In the genomic region with DNA sequence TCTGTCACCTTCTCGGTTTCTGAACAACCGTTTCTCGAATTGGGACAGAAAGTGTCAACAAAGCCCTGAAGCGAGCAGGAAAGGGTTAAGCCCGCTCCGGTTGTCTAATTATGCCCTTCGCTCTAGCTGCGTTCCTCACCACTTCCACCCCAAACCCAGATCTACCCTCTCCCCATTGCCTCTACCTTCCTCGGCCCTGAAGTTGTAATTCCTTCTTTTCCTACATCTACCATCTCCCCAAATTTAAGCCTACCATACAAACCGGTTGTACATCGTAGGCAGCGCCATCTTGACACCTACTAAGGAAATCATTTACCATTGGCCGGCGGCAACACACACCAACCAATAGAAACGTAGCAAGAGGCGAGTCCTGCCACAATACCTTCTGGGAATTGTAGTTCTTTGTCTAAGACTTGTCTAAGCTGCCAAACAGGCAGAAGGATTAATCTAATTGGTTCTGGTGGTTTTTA, we compare ENCODE assay signal across 8 mouse cellular contexts. TPM values are rescaled to one million over a fixed set of nuclear protein-coding genes. Genes with fewer than 3 reads are reported as not detected.
A peak's percentile ranks its signal among the peaks of the same experiment; 100 is the strongest.
DNase-seq lines count a peak whose midpoint lies in the region; ATAC-seq and TF ChIP-seq lines count a peak whose summit lies in the region.

A gene (minus strand): TSS at position 317 of the 470 bp plus-strand sequence.

- WGBS in embryonic facial prominence, embryonic 10.5 days = 0% methylated on average over 16 of the region's 16 CpGs
- under 1% methylated on average over 16 of the region's 16 CpGs for WGBS in intestine, postnatal 0 days
- WGBS in midbrain, embryonic 12.5 days = 0% methylated on average over 16 of the region's 16 CpGs

- H3K27ac ChIP-seq in embryonic facial prominence, embryonic 10.5 days (replicated peaks) = peak within 1 kb of the TSS; percentile 87
- 0 out of 2 replicates have a peak within 1 kb of the TSS, but pooled peaks have one; percentile 11 for H3K27ac ChIP-seq in intestine, postnatal 0 days (ENCODE audit: low read depth, low read length)
- H3K27ac ChIP-seq in midbrain, embryonic 12.5 days (replicated peaks) = peak within 1 kb of the TSS; percentile 66

- TF ChIP-seq CTCF in intestine, postnatal 0 days (IDR thresholded peaks at IDR 0.05; ENCODE audit: low read depth) = no peak

- H3K9ac ChIP-seq in intestine, postnatal 0 days (ENCODE audit: low read depth, low read length) = peak within 1 kb of the TSS; percentile 63
- H3K9ac ChIP-seq in midbrain, embryonic 12.5 days (replicated peaks) = peak within 1 kb of the TSS; percentile 57

- intact Hi-C loops in left cerebral cortex, postnatal 4 days (cut with DNase I) = no loop called here

- no peaks in the 10 kb centered on the region for H3K27me3 ChIP-seq in embryonic facial prominence, embryonic 10.5 days (replicated peaks; ENCODE audit: low read depth, poor library complexity, severe bottlenecking)
- no peaks in the 10 kb centered on the region for H3K27me3 ChIP-seq in intestine, postnatal 0 days (replicated peaks; ENCODE audit: control insufficient read depth, insufficient read depth, low read length)
- peaks cover 3% of the 10 kb centered on the region for H3K27me3 ChIP-seq in midbrain, embryonic 12.5 days

- peaks cover 3% of the 10 kb centered on the region; the same call in 1 of the 2 replicates for H3K9me3 ChIP-seq in embryonic facial prominence, embryonic 10.5 days
- H3K9me3 ChIP-seq in intestine, postnatal 0 days (ENCODE audit: control insufficient read depth) = no peaks in the 10 kb centered on the region
- no peaks in the 10 kb centered on the region for H3K9me3 ChIP-seq in midbrain, embryonic 12.5 days

- H3K4me1 ChIP-seq in embryonic facial prominence, embryonic 10.5 days = peaks cover 11% of the 10 kb centered on the region
- H3K4me1 ChIP-seq in intestine, postnatal 0 days (replicated peaks; ENCODE audit: control insufficient read depth, insufficient read depth, low read length) = peaks cover 4% of the 10 kb centered on the region
- peaks cover 7% of the 10 kb centered on the region; the same call in 1 of the 2 replicates for H3K4me1 ChIP-seq in midbrain, embryonic 12.5 days

- H3K4me3 ChIP-seq in embryonic facial prominence, embryonic 10.5 days = peak within 1 kb of the TSS; percentile 79
- H3K4me3 ChIP-seq in intestine, postnatal 0 days (ENCODE audit: low read depth, low read length) = peak within 1 kb of the TSS; percentile 64
- H3K4me3 ChIP-seq in midbrain, embryonic 12.5 days = peak within 1 kb of the TSS; percentile 65

- H3K4me2 ChIP-seq in intestine, postnatal 0 days (replicated peaks; ENCODE audit: low read depth) = peak within 1 kb of the TSS; percentile 72
- peak within 1 kb of the TSS; percentile 65 for H3K4me2 ChIP-seq in midbrain, embryonic 12.5 days (replicated peaks)

- peak; percentile 85 for ATAC-seq in intestine, postnatal 0 days
- peak; percentile 92 for ATAC-seq in midbrain, embryonic 12.5 days (ENCODE audit: low FRiP score, low read depth)

- peak; percentile 52 to 86 for DNase-seq in urinary bladder, adult 18-20 months (ENCODE audit: low spot score in 2 of 2)
- no peak for DNase-seq in urinary bladder, postnatal 10 days (ENCODE audit: low spot score)
- peak; percentile 88 for DNase-seq in embryonic facial prominence, embryonic 10.5 days (ENCODE audit: low spot score)
- no peak for DNase-seq in gonadal fat pad, adult 2 months (ENCODE audit: low read depth)
- DNase-seq in left cerebral cortex, postnatal 4 days = peak; percentile 86
- DNase-seq in spleen, postnatal 10 days (ENCODE audit: low spot score in 2 of 2) = peak; percentile 67 to 84

- H3K36me3 ChIP-seq in embryonic facial prominence, embryonic 10.5 days (replicated peaks) = peaks cover 37% of the 10 kb centered on the region
- H3K36me3 ChIP-seq in intestine, postnatal 0 days (ENCODE audit: control insufficient read depth, insufficient read depth) = no peaks in the 10 kb centered on the region; the same call in 1 of the 2 replicates
- peaks cover 33% of the 10 kb centered on the region for H3K36me3 ChIP-seq in midbrain, embryonic 12.5 days

RNA-seq across cellular contexts. Expression of the gene that starts here (rescaled TPM):
- 73.9 and 78.1 TPM in 2 replicates for polyA plus RNA-seq in embryonic facial prominence, embryonic 10.5 days (2016; fragmentation: Nextera tagmentation; extraction: Ambion mirVana)
- 77.3 and 78.0 TPM in 2 replicates for polyA plus RNA-seq in gonadal fat pad, adult 2 months (2012; rRNA removed)
- polyA plus RNA-seq in intestine, postnatal 0 days (2015; fragmentation: Nextera tagmentation; extraction: Ambion mirVana) = 14.7 and 18.5 TPM in 2 replicates
- 10 to 100 TPM; 96.8 to 99.4 TPM for total RNA-seq in left cerebral cortex, postnatal 4 days (2021)
- polyA plus RNA-seq in midbrain, embryonic 12.5 days (2016; fragmentation: Nextera tagmentation; extraction: Ambion mirVana) = 96.5 and 97.7 TPM in 2 replicates

Comparison
In these comparisons a context has a peak if more than half of its experiments do, and no peak if none do; other contexts are left out.
1. DNase-seq: peak in urinary bladder, adult 18-20 months (2 of 2), embryonic facial prominence, embryonic 10.5 days (single experiment), left cerebral cortex, postnatal 4 days (single experiment) and spleen, postnatal 10 days (2 of 2); none in urinary bladder, postnatal 10 days (single experiment) and gonadal fat pad, adult 2 months (single experiment).
2. H3K27ac ChIP-seq: peak in every context shown above with its lines; median percentile 87 in embryonic facial prominence, embryonic 10.5 days; 66 in midbrain, embryonic 12.5 days; 11 in intestine, postnatal 0 days.
3. Peak in every context shown above with its lines, with median percentiles within 50 percentile points of each other: H3K4me3 ChIP-seq.